Mouse (Mus musculus) midbrain, embryonic 15.5 days (tissue): ENCODE data around the gene Txndc8. TPM values are rescaled to one million over a fixed set of nuclear protein-coding genes. Genes with fewer than 3 reads are reported as not detected.
A peak's percentile ranks its signal among the peaks of the same experiment; 100 is the strongest.

Experiments used
- ATAC-seq: fragments of 200-750 bp; cut with Nextera tagmentation; replicated peaks from 2 replicates; pipeline ENCODE4 v1.8.0; 2017; ENCODE audit warnings: moderate TSS enrichment
- H3K27ac ChIP-seq: fragments of 300-500 bp; sonication (generic); 2 replicates; pipeline ENCODE4 v1.5.1; 2015; ENCODE audit warnings: mild to moderate bottlenecking, inconsistent platforms
- H3K27me3 ChIP-seq: fragments of 300-500 bp; sonication (generic); replicated peaks from 2 replicates; pipeline ENCODE4 v1.6.1; 2015; ENCODE audit warnings: inconsistent platforms
- H3K36me3 ChIP-seq: fragments of 300-500 bp; sonication (generic); replicated peaks from 2 replicates; pipeline ENCODE4 v1.6.1; 2015; ENCODE audit warnings: inconsistent platforms
- H3K4me1 ChIP-seq: fragments of 300-500 bp; sonication (generic); 2 replicates; pipeline ENCODE4 v1.6.1; 2015; ENCODE audit warnings: inconsistent platforms
- H3K4me2 ChIP-seq: fragments of 300-500 bp; sonication (generic); 2 replicates; pipeline ENCODE4 v1.6.1; 2015; ENCODE audit warnings: inconsistent platforms, mild to moderate bottlenecking, moderate library complexity
- H3K4me3 ChIP-seq: fragments of 300-500 bp; sonication (generic); 2 replicates; pipeline ENCODE4 v1.5.1; 2015; ENCODE audit warnings: mild to moderate bottlenecking, inconsistent platforms
- H3K9ac ChIP-seq: fragments of 300-500 bp; sonication (generic); 2 replicates; pipeline ENCODE4 v1.6.1; 2015; ENCODE audit warnings: mild to moderate bottlenecking, inconsistent platforms
- H3K9me3 ChIP-seq: fragments of 300-500 bp; sonication (generic); 2 replicates; pipeline ENCODE4 v1.6.1; 2016; ENCODE audit warnings: inconsistent platforms
- WGBS: fragments of 180-500 bp; shearing (Covaris S2); methylation state at CpG from one replicate; pipeline ENCODE4 v1.1.7; 2015; ENCODE audit warnings: mixed read lengths; 5-methylcytosine and 5-hydroxymethylcytosine counted together
- polyA plus RNA-seq: library from polyadenylated mRNA; unstranded; fragments of >200 nt; fragmentation: Nextera tagmentation; extraction: Ambion mirVana; gene quantifications from 2 replicates; pipeline ENCODE4 v1.2.1, GENCODE M21; 2015

Gene Txndc8
- polyA plus RNA-seq: not detected in 2 replicates

- H3K9ac ChIP-seq: no peak within 1 kb of the TSS
- no peaks in the 10 kb centered on the region for H3K27me3 ChIP-seq
- ATAC-seq: no peak
- H3K4me3 ChIP-seq: no peak within 1 kb of the TSS
- no peaks in the 10 kb centered on the region for H3K4me1 ChIP-seq
- H3K4me2 ChIP-seq: no peak within 1 kb of the TSS
- whole genome bisulfite sequencing: 94% methylated on average over 5 of the region's 5 CpGs
- no peaks in the 10 kb centered on the region for H3K36me3 ChIP-seq
- H3K9me3 ChIP-seq: no peaks in the 10 kb centered on the region
- no peak within 1 kb of the TSS for H3K27ac ChIP-seq
These were observed at the start of gene Txndc8 for GRCm38 (mm10) chr4:58009024-58009423. Gene Txndc8, minus strand, starts transcription at chr4:58009124.

DNA sequence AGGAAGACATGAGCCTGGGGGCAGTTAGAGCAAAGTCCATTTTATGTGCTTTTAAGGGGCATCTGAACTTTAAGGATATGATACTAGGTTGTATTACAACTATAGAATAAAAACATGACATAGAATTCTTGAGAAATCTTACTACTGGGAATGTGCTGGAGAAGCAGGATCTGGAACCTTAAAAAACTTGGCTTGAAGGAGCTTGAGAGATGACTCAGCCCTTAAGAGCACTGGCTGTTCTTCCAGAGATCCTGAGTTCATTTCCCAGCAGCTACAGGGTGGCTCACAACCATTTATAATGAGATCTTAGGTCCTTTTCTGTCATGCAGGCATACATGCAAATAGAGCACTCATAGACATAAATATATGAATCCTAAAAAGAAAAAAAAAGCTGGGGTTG lies 46.7 kb upstream of the Txndc8 start:
- no peak overlapping the region for H3K9ac ChIP-seq
- no peak overlapping the region for H3K27ac ChIP-seq
- no peaks in the 10 kb centered on the region for H3K27me3 ChIP-seq
- H3K36me3 ChIP-seq: no peaks in the 10 kb centered on the region
- H3K9me3 ChIP-seq: no peaks in the 10 kb centered on the region
- no peak overlapping the region for H3K4me2 ChIP-seq
- ATAC-seq: no peak
- no peak overlapping the region for H3K4me3 ChIP-seq
- H3K4me1 ChIP-seq: 0 out of 2 replicates have a peak, but pooled peaks cover 3% of the 10 kb centered on the region

DNA sequence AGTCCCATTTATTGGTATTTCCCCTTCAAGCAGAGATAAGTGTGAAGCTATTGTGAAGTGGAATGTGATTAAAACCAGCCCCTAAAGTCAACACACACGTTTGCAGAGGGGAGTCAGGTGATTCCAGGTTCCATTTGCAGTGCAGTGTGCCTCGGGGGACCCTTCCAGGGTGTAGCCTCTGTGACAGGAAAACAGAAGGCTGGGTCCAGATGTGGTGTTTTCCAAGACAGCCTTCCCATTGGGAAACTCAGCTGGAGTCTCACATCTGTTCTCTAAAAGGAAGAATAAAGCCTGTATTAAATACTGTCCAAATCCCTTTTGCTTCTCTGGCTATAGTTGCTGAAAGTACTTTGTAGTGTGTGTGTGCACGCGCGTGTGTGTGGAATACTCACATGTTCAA lies 45.5 kb upstream of the Txndc8 start:
- H3K9me3 ChIP-seq: no peaks in the 10 kb centered on the region
- no peak overlapping the region for H3K4me3 ChIP-seq
- no peaks in the 10 kb centered on the region for H3K36me3 ChIP-seq
- no peak overlapping the region for H3K4me2 ChIP-seq
- WGBS: 76% methylated on average over 5 of the region's 5 CpGs
- H3K4me1 ChIP-seq: 0 out of 2 replicates have a peak, but pooled peaks cover 3% of the 10 kb centered on the region
- H3K27ac ChIP-seq: no peak overlapping the region
- H3K27me3 ChIP-seq: no peaks in the 10 kb centered on the region
- H3K9ac ChIP-seq: no peak overlapping the region
- ATAC-seq: no peak

- H3K27ac ChIP-seq: peak overlapping the region; percentile 45; the same call in 1 of the 2 replicates
- H3K27me3 ChIP-seq: no peaks in the 10 kb centered on the region
- H3K36me3 ChIP-seq: no peaks in the 10 kb centered on the region
- peak; percentile 78 for ATAC-seq
- H3K4me1 ChIP-seq: 0 out of 2 replicates have a peak, but pooled peaks cover 3% of the 10 kb centered on the region
- H3K4me2 ChIP-seq: no peak overlapping the region
- no peak overlapping the region for H3K4me3 ChIP-seq
- H3K9ac ChIP-seq: no peak overlapping the region
- no peaks in the 10 kb centered on the region for H3K9me3 ChIP-seq
- 45% methylated on average over 8 of the region's 8 CpGs for WGBS
These were observed 41.8 kb upstream of the Txndc8 start for GRCm38 (mm10) chr4:58050746-58051145.

DNA sequence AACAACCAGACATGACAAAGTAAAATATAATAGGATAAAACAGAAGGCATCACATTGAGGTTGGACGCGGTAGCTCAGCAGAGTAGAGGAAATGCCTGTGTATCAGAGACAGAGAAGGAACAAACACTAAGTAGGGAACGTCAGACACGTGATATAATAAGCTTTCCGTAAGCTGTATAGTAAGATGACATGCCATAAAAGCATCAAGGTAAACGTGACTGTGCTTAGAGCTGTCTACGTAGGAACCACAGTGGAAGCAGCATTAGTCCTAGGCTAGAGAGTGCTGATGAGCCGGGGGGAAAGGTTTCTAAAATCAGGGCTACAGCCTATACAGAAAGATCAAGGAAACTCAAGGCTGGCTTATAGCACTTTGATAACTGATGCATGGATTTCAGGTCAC lies 41.4 kb upstream of the Txndc8 start:
- 0 out of 2 replicates have a peak overlapping the region, but pooled peaks have one; percentile 45 for H3K27ac ChIP-seq

GRCm38 (mm10) chr4:58044833-58045232 lies 35.9 kb upstream of the Txndc8 start:
- no peak overlapping the region for H3K4me2 ChIP-seq
- H3K9ac ChIP-seq: no peak overlapping the region
- WGBS: 93% methylated on average over 6 of the region's 6 CpGs
- H3K27me3 ChIP-seq: no peaks in the 10 kb centered on the region
- no peak overlapping the region for H3K27ac ChIP-seq
- ATAC-seq: no peak
- H3K9me3 ChIP-seq: no peaks in the 10 kb centered on the region
- H3K4me3 ChIP-seq: no peak overlapping the region
- H3K4me1 ChIP-seq: no peaks in the 10 kb centered on the region
- no peaks in the 10 kb centered on the region for H3K36me3 ChIP-seq

More for the DNA sequence above, 41.4 kb upstream of the Txndc8 start:
- Histone ChIP-seq H3K9me3 (no peaks in the 10 kb centered on the region), H3K4me2 (no peak overlapping the region), H3K27me3 (no peaks in the 10 kb centered on the region), H3K4me3 (no peak overlapping the region), H3K9ac (no peak overlapping the region), H3K36me3 (no peaks in the 10 kb centered on the region), H3K4me1 (0 out of 2 replicates have a peak, but pooled peaks cover 3% of the 10 kb centered on the region)
- ATAC-seq: peak; percentile 67
- WGBS: 63% methylated on average over 8 of the region's 8 CpGs

DNA sequence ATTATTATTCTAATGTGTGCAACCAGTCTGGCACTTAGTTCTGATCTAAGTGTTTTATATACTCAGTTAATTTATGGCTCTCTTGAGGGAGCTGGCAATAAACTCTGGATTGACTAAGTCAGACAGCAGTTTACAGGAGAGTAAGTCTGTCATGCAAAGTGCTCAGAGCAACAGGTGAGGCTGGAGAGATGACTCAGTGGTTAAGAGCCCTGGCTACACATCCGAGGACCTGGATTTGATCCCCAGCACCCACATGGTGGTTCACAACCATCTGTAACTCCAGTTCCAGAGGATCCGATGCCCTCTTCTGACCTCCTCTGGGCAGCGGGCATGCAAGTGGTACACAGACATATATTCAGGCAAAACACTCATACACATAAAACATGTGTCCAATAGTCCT lies 35.4 kb upstream of the Txndc8 start:
- Histone ChIP-seq H3K27me3 (no peaks in the 10 kb centered on the region), H3K9me3 (no peaks in the 10 kb centered on the region), H3K4me2 (no peak overlapping the region), H3K4me1 (no peaks in the 10 kb centered on the region), H3K4me3 (no peak overlapping the region), H3K27ac (no peak overlapping the region), H3K36me3 (no peaks in the 10 kb centered on the region), H3K9ac (no peak overlapping the region)
- ATAC-seq: no peak
- 93% methylated on average over 3 of the region's 3 CpGs for WGBS

- H3K9ac ChIP-seq: no peak overlapping the region
- no peak overlapping the region for H3K4me2 ChIP-seq
- no peak overlapping the region for H3K27ac ChIP-seq
- ATAC-seq: no peak
- H3K36me3 ChIP-seq: no peaks in the 10 kb centered on the region
- no peaks in the 10 kb centered on the region for H3K9me3 ChIP-seq
- no peaks in the 10 kb centered on the region for H3K27me3 ChIP-seq
- no peak overlapping the region for H3K4me3 ChIP-seq
- 69% methylated on average over 2 of the region's 2 CpGs for WGBS
- no peaks in the 10 kb centered on the region for H3K4me1 ChIP-seq
These were observed 31.2 kb upstream of the Txndc8 start for GRCm38 (mm10) chr4:58040093-58040492.

- no peak overlapping the region for H3K4me3 ChIP-seq
- H3K27me3 ChIP-seq: no peaks in the 10 kb centered on the region
- H3K27ac ChIP-seq: no peak overlapping the region
- H3K9ac ChIP-seq: no peak overlapping the region
- H3K4me1 ChIP-seq: no peaks in the 10 kb centered on the region
- no peak for ATAC-seq
- H3K4me2 ChIP-seq: no peak overlapping the region
- H3K36me3 ChIP-seq: no peaks in the 10 kb centered on the region
- WGBS: 91% methylated on average over 6 of the region's 6 CpGs
- H3K9me3 ChIP-seq: no peaks in the 10 kb centered on the region
These were observed 28.3 kb upstream of the Txndc8 start for GRCm38 (mm10) chr4:58037096-58037705.

GRCm38 (mm10) chr4:58034663-58035062 lies 25.7 kb upstream of the Txndc8 start:
- WGBS: 49% methylated on average over 13 of the region's 13 CpGs
- ATAC-seq: no peak
- no peaks in the 10 kb centered on the region for H3K4me1 ChIP-seq
- no peaks in the 10 kb centered on the region for H3K27me3 ChIP-seq
- H3K36me3 ChIP-seq: no peaks in the 10 kb centered on the region
- H3K9me3 ChIP-seq: no peaks in the 10 kb centered on the region
- peak overlapping the region; percentile 14; the same call in 1 of the 2 replicates for H3K4me2 ChIP-seq
- H3K4me3 ChIP-seq: no peak overlapping the region
- H3K9ac ChIP-seq: no peak overlapping the region
- no peak overlapping the region for H3K27ac ChIP-seq

GRCm38 (mm10) chr4:58032714-58033113 lies 23.8 kb upstream of the Txndc8 start:
- H3K27me3 ChIP-seq: no peaks in the 10 kb centered on the region
- no peak for ATAC-seq
- H3K27ac ChIP-seq: no peak overlapping the region
- no peaks in the 10 kb centered on the region for H3K4me1 ChIP-seq
- WGBS: 93% methylated on average over 1 of the region's 1 CpGs
- H3K9me3 ChIP-seq: no peaks in the 10 kb centered on the region
- no peak overlapping the region for H3K4me3 ChIP-seq
- no peak overlapping the region for H3K4me2 ChIP-seq
- no peak overlapping the region for H3K9ac ChIP-seq
- H3K36me3 ChIP-seq: no peaks in the 10 kb centered on the region

DNA sequence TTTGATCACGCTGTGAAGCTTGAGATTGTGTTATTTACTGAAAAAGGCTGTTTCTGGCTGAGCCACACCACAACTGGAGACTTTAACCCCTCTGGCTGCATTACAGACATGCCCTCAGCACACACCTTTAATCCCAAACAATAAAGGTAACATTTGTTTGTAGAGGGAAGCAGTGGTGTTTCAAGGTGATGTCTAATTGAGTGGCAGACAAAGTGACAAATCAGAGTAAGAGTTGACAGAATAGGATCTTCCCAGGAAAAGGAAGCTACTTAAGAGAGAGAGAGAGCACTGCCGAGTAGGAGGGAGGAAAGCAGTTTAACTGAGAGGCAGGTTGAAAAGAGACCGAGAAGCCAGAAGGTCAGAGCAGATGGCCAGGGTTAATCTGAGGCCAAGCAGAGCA lies 5.4 kb downstream of the Txndc8 start:
- ATAC-seq: no peak
- WGBS: 62% methylated on average over 3 of the region's 3 CpGs
- no peaks in the 10 kb centered on the region for H3K4me1 ChIP-seq
- H3K9ac ChIP-seq: no peak overlapping the region
- H3K27me3 ChIP-seq: no peaks in the 10 kb centered on the region
- no peak overlapping the region for H3K4me3 ChIP-seq
- no peaks in the 10 kb centered on the region for H3K9me3 ChIP-seq
- H3K4me2 ChIP-seq: no peak overlapping the region
- no peak overlapping the region for H3K27ac ChIP-seq
- H3K36me3 ChIP-seq: no peaks in the 10 kb centered on the region

DNA sequence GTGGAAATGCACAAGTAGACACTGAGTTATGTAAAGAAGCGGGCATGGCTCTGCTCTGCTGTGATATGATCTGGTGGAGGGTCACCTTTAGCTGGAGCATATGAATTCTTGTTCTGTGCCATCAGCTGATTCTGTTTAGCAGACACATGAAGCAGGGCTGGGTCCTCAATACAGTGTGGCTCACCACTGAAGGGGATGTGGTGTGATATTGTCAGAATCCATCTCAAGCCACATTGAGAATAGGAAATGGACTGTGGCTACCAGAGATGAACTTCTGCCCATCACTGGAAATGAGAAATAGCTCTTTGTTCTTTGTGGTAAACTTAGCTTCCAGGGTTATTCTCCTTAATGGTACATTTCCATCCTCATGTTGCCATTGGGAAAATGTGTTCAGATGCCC lies 17.5 kb downstream of the Txndc8 start:
- Histone ChIP-seq H3K27me3 (no peaks in the 10 kb centered on the region), H3K27ac (no peak overlapping the region), H3K9me3 (no peaks in the 10 kb centered on the region), H3K4me2 (no peak overlapping the region), H3K4me3 (no peak overlapping the region), H3K36me3 (no peaks in the 10 kb centered on the region), H3K9ac (no peak overlapping the region), H3K4me1 (no peaks in the 10 kb centered on the region)
- ATAC-seq: no peak
- WGBS: 87% methylated on average over 1 of the region's 1 CpGs
